Mouse (Mus musculus): ENCODE results near the gene Smg5. TPM values are rescaled to one million over a fixed set of nuclear protein-coding genes. Genes with fewer than 3 reads are reported as not detected.
"Not testable (repeated sequence)": the region's sequence is repeated elsewhere in the genome, so short reads cannot be mapped to it uniquely, and the experiment has no call there.

Smg5 gene
- polyA plus RNA-seq (2011; ENCODE audit: insufficient read depth, insufficient read length, low read depth, missing spikeins) = 70.7 and 84.2 TPM in 2 replicates

DNA sequence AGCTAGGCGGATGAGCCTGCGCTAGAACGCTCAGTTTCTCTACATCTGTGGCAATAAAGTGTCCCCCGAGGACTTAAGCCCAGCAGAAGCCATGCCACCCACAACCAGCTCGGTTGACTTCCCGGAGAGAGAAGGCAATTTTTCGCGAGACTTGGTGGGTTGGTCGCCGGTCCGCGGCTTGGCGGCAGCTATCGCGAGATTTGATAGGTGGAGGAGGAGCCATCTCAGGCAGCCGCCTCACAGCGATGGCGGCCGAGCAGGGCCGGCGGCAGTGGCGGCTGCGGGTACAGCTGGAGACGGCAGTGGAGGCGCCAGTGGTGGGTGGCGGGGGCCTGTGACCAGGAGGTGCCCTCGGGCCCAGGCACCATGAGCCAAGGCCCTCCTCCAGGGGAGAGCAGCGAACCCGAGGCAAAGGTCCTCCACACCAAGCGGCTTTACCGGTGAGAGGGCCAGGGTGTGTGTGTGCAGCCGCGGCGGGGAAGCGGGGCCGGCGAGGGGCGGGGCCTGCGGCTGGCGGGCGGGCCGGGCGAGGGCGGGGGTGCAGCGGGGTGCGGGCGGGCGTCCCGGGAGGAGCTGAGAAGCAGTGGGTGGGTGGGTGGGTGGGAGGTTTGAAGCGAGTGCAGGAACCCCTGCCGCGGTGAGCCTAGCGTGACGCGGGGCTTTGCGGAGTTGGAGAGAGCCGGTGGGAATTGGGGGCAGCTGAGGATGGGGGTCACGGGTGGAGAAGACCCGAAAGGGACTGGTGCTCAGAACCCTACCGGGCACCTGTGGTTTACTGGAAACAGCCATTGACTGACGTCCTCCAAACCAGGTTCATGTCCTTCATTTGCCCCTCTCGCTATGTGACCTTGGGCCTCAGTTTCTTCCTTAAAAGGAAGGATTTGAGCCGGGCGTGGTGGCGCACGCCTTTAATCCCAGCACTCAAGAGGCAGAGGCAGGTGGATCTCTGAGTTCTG, at the start of gene Smg5, which contains the start of gene Tmem79:
Gene Smg5 (plus strand): TSS at position 203 of the 956 bp plus-strand sequence.
Gene Tmem79 (minus strand): TSS at position 91 of the 956 bp plus-strand sequence.
- Histone ChIP-seq H3K9me3 (replicated peaks; ENCODE audit: control insufficient read depth, insufficient read depth, low read length, poor library complexity, severe bottlenecking) (no peaks in the 10 kb centered on the region), H3K27me3 (ENCODE audit: control insufficient read depth, insufficient read depth, low read length, poor library complexity, severe bottlenecking) (no peaks in the 10 kb centered on the region), H3K36me3 (ENCODE audit: control insufficient read depth, insufficient read depth, low read length, poor library complexity, severe bottlenecking) (no peaks in the 10 kb centered on the region; the same call in none of the 2 replicates), H3K4me3 (ENCODE audit: low read depth, low read length) (peak within 1 kb of the TSS; percentile 92), H3K4me1 (ENCODE audit: control insufficient read depth, insufficient read depth, low read length) (no peaks in the 10 kb centered on the region), H3K27ac (ENCODE audit: insufficient read depth, low read length) (peak within 1 kb of the TSS; percentile 83), H3K9ac (ENCODE audit: low read depth, poor library complexity, severe bottlenecking) (peak within 1 kb of the TSS; percentile 87)
- TF ChIP-seq POLR2A (IDR thresholded peaks at IDR 0.05; ENCODE audit: insufficient read depth, low read length) = peak; percentile 94
- peak; percentile 51; the same call in 1 of the 2 replicates for TF ChIP-seq EP300 (IDR thresholded peaks at IDR 0.05; ENCODE audit: insufficient read depth, low read depth, low read length)
- TF ChIP-seq CTCF (IDR thresholded peaks at IDR 0.05; ENCODE audit: low read depth, low read length) = no peak

DNA sequence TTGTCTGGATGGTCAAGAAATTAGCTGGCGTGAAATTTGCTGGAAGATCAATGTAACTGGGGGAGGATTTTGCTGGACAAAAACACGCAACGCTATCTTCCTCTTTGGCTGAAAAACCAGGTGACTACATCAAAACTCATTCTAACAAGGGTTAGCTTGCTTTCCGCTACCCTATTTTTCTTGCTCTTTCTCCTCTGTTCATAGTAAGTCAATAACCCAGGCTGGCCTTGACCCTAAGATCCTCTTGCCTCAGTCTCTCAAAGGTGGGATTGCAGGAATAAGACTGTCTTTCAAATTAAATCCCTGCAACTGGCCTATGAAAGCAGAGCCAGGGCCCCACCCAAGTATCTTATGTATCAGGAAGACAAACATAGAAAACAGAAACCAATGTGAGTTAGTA, 49.0 kb upstream of the Smg5 start, which contains the start of gene Gm38392:
Gene Gm38392 (minus strand): TSS at position 101 of the 400 bp plus-strand sequence.
- peak within 1 kb of the TSS; percentile 84 for H3K27ac ChIP-seq (ENCODE audit: insufficient read depth, low read length)
- no peak for TF ChIP-seq EP300 (IDR thresholded peaks at IDR 0.05; ENCODE audit: insufficient read depth, low read depth, low read length)
- TF ChIP-seq POLR2A (IDR thresholded peaks at IDR 0.05; ENCODE audit: insufficient read depth, low read length) = no peak
- no peak for TF ChIP-seq CTCF (IDR thresholded peaks at IDR 0.05; ENCODE audit: low read depth, low read length)
- H3K9ac ChIP-seq (ENCODE audit: low read depth, poor library complexity, severe bottlenecking) = peak within 1 kb of the TSS; percentile 45; the same call in 1 of the 2 replicates
- peaks cover 14% of the 10 kb centered on the region for H3K4me1 ChIP-seq (ENCODE audit: control insufficient read depth, insufficient read depth, low read length)
- H3K4me3 ChIP-seq (ENCODE audit: low read depth, low read length) = no peak within 1 kb of the TSS
- no peaks in the 10 kb centered on the region for H3K36me3 ChIP-seq (ENCODE audit: control insufficient read depth, insufficient read depth, low read length, poor library complexity, severe bottlenecking)
- H3K9me3 ChIP-seq (replicated peaks; ENCODE audit: control insufficient read depth, insufficient read depth, low read length, poor library complexity, severe bottlenecking) = no peaks in the 10 kb centered on the region
- no peaks in the 10 kb centered on the region for H3K27me3 ChIP-seq (ENCODE audit: control insufficient read depth, insufficient read depth, low read length, poor library complexity, severe bottlenecking)

DNA sequence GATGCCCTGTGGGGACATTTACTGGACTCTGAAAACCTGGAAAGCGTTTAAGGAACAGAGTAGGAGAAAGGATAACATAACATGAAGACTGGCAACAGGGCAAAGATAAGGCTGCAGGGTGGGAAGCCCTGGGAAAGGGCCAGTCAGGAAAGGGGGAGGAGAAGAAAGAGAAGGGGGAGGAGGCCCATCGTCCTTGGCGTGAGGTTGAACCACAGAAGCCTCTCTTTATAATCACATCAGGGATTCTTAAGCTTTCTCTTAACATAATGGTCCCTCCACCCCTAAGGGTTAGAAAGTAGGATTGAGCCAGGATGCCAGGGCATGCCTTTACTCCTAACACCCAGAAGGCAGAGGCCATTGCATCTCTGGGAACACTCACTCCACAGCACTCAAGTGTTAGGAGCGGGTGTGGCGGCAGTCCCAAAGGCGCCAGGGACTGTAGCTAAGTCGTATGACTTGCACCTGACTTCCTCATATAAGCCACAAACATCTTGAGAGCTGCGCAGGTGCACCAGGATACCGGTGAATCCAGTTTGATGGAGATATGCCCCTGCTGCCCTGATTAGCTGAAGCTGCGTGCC, 47.8 kb upstream of the Smg5 start:
- Histone ChIP-seq H3K27ac (ENCODE audit: insufficient read depth, low read length) (peak overlapping the region; percentile 84), H3K4me3 (ENCODE audit: low read depth, low read length) (0 out of 2 replicates have a peak overlapping the region, but pooled peaks have one; percentile 12)
- H3K9me3 ChIP-seq (replicated peaks; ENCODE audit: control insufficient read depth, insufficient read depth, low read length, poor library complexity, severe bottlenecking) = not testable (repeated sequence)

DNA sequence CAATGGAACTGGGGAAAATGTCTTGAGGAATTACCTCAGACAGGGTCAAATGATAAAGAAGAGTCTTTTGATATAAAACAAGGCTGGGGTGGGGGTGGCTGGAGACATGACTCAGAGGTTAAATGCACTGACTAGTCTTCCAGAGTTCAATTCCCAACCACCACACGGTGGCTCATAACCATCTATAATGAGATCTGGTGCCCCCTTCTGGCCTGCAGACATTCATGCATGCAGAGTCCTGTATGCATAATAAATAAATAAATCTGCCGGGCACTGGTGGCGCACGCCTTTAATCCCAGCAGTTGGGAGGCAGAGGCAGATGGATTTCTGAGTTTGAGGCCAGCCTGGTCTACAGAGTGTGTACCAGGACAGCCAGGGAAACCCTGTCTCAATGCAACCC, 44.1 kb upstream of the Smg5 start:
- no peaks in the 10 kb centered on the region for H3K27me3 ChIP-seq (ENCODE audit: control insufficient read depth, insufficient read depth, low read length, poor library complexity, severe bottlenecking)
- H3K27ac ChIP-seq (ENCODE audit: insufficient read depth, low read length) = no peak overlapping the region
- no peaks in the 10 kb centered on the region for H3K9me3 ChIP-seq (replicated peaks; ENCODE audit: control insufficient read depth, insufficient read depth, low read length, poor library complexity, severe bottlenecking)
- H3K4me1 ChIP-seq (ENCODE audit: control insufficient read depth, insufficient read depth, low read length) = peaks cover 7% of the 10 kb centered on the region
- H3K36me3 ChIP-seq (ENCODE audit: control insufficient read depth, insufficient read depth, low read length, poor library complexity, severe bottlenecking) = no peaks in the 10 kb centered on the region
- no peak for TF ChIP-seq EP300 (IDR thresholded peaks at IDR 0.05; ENCODE audit: insufficient read depth, low read depth, low read length)
- TF ChIP-seq CTCF (IDR thresholded peaks at IDR 0.05; ENCODE audit: low read depth, low read length) = peak; percentile 26
- no peak overlapping the region for H3K4me3 ChIP-seq (ENCODE audit: low read depth, low read length)
- no peak overlapping the region for H3K9ac ChIP-seq (ENCODE audit: low read depth, poor library complexity, severe bottlenecking)

More for the DNA sequence above, 47.8 kb upstream of the Smg5 start:
- not testable (repeated sequence) for H3K36me3 ChIP-seq (ENCODE audit: control insufficient read depth, insufficient read depth, low read length, poor library complexity, severe bottlenecking); H3K27me3 ChIP-seq (ENCODE audit: control insufficient read depth, insufficient read depth, low read length, poor library complexity, severe bottlenecking); H3K4me1 ChIP-seq (ENCODE audit: control insufficient read depth, insufficient read depth, low read length)
- peak overlapping the region; percentile 45; the same call in 1 of the 2 replicates for H3K9ac ChIP-seq (ENCODE audit: low read depth, poor library complexity, severe bottlenecking)

DNA sequence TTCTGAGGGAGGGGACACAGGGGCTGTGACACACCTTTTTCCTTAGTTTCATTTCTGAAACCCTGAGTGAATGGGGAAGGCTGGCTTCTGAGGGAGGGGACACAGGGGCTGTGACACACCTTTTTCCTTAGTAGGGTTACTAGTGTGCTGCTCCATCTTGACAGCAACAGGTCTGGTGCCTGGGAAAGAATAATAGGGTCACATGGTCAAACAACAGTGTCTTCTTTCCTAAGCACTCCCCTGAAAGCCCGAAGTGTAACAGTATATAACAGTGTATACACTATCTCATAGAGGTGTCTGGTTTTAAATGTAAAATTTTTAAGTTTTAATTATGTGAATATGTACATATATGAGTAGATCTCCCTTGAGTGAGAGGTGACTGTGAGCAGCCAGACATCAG, 40.8 kb upstream of the Smg5 start:
- Histone ChIP-seq H3K9ac (ENCODE audit: low read depth, poor library complexity, severe bottlenecking) (peak overlapping the region; percentile 57), H3K27ac (ENCODE audit: insufficient read depth, low read length) (peak overlapping the region; percentile 88), H3K36me3 (ENCODE audit: control insufficient read depth, insufficient read depth, low read length, poor library complexity, severe bottlenecking) (peaks cover 20% of the 10 kb centered on the region)
- H3K4me3 ChIP-seq (ENCODE audit: low read depth, low read length); H3K27me3 ChIP-seq (ENCODE audit: control insufficient read depth, insufficient read depth, low read length, poor library complexity, severe bottlenecking); H3K4me1 ChIP-seq (ENCODE audit: control insufficient read depth, insufficient read depth, low read length); H3K9me3 ChIP-seq (replicated peaks; ENCODE audit: control insufficient read depth, insufficient read depth, low read length, poor library complexity, severe bottlenecking): not testable (repeated sequence)

DNA sequence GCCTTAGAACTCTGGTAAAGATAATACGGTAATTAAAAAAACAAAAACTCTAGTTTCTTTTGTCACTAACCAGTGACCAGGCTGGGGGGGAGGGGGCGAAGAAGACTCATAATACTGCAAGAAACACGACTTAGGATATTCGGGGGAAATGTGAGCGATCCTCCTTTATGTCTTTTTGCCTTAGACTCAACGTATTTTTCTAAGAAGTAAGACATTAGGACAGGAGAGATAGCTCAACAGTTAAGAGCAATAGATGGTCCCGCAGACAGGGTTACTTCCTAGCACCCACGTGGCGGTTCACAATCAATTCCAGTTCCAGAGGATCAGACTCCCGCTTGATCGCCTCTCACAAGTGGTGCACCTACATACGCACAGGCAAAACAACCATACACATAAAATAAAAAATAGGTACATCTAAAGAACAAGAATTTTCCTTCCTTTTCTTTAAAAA, 39.9 kb upstream of the Smg5 start:
- Histone ChIP-seq H3K27ac (ENCODE audit: insufficient read depth, low read length) (peak overlapping the region; percentile 29), H3K27me3 (ENCODE audit: control insufficient read depth, insufficient read depth, low read length, poor library complexity, severe bottlenecking) (no peaks in the 10 kb centered on the region), H3K36me3 (ENCODE audit: control insufficient read depth, insufficient read depth, low read length, poor library complexity, severe bottlenecking) (peaks cover 29% of the 10 kb centered on the region), H3K9ac (ENCODE audit: low read depth, poor library complexity, severe bottlenecking) (peak overlapping the region; percentile 57), H3K9me3 (replicated peaks; ENCODE audit: control insufficient read depth, insufficient read depth, low read length, poor library complexity, severe bottlenecking) (no peaks in the 10 kb centered on the region), H3K4me1 (ENCODE audit: control insufficient read depth, insufficient read depth, low read length) (no peaks in the 10 kb centered on the region), H3K4me3 (ENCODE audit: low read depth, low read length) (peak overlapping the region; percentile 93)
- TF ChIP-seq CTCF (IDR thresholded peaks at IDR 0.05; ENCODE audit: low read depth, low read length) = no peak
- no peak for TF ChIP-seq EP300 (IDR thresholded peaks at IDR 0.05; ENCODE audit: insufficient read depth, low read depth, low read length)
- TF ChIP-seq POLR2A (IDR thresholded peaks at IDR 0.05; ENCODE audit: insufficient read depth, low read length) = no peak

Data from ES-Bruce4 (cell line).